Mouse (Mus musculus): Measurements from ENCODE around the gene Cklf.

DNA sequence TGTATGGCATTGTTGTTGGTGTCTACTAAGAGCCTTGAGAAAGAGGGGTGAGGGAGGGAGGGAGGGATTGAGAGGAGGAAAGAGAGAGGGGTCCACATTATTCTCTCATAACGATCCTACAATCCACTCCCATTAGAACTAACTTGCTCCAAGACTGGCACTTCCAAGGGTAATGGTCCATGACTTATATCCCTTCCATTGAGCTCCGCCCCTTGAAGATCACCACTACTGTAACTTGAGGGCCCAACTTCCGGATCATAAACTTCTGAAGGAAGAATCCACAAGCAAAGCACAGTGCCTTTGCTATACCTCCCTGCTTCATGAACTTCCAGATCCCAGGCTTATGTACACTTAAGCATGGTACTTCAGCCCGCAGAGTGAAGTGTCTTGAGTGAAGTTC lies 48.3 kb upstream of the Cklf start:
- TF ChIP-seq CTCF (conservative IDR thresholded peaks at IDR 0.05; ENCODE audit: low read length) (no peak), NANOG (IDR thresholded peaks at IDR 0.05; ENCODE audit: borderline replicate concordance, low read length) (no peak), POU5F1 (IDR thresholded peaks at IDR 0.05; ENCODE audit: borderline replicate concordance, low read length) (no peak)

All from E14TG2a.4 (cell line).